Mouse (Mus musculus): ENCODE results near the gene Stard13. TPM values are rescaled to one million over a fixed set of nuclear protein-coding genes. Genes with fewer than 3 reads are reported as not detected.

Stard13 gene
- polyA plus RNA-seq, 1 experiment from 2014 or later, result 10.9 TPM

GRCm38 (mm10) chr5:151059352-151059751 is 174.3 kb downstream of the Stard13 start:
- no peak for ATAC-seq (ENCODE audit: low FRiP score, low read depth)
- Histone ChIP-seq H3K9ac (no peak overlapping the region), H3K4me2 (replicated peaks) (no peak overlapping the region), H3K4me3 (no peak overlapping the region), H3K27me3 (no peaks in the 10 kb centered on the region), H3K9me3 (peaks cover 6% of the 10 kb centered on the region; the same call in 1 of the 2 replicates), H3K36me3 (peaks cover 36% of the 10 kb centered on the region), H3K4me1 (peaks cover 34% of the 10 kb centered on the region), H3K27ac (no peak overlapping the region)
- 83% methylated on average over 10 of the region's 10 CpGs for WGBS

DNA sequence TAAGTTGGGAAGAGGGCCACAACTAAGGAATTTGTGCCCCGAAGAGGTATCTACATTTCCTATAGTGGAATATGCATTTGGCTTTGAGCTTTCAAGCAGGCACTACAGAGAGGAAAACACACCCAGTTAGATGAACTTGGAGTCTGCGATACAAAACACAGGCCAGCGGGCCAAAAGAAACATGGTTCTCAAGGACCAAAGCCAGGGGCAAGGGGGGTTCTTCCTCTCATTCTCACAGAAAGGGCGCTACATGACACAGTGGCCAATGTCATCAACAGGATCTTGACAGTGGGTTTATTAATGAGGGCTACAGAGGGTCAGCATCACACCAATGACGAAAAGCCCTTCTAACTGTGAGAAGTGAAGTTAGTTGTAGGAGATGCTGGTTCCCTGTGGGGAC is 175.9 kb downstream of the Stard13 start:
- WGBS, result 86% methylated on average over 5 of the region's 5 CpGs

GRCm38 (mm10) chr5:151056920-151057294 is 176.7 kb downstream of the Stard13 start:
- H3K4me1 ChIP-seq, result peaks cover 39% of the 10 kb centered on the region
- H3K9ac ChIP-seq, result no peak overlapping the region
- H3K27ac ChIP-seq, result no peak overlapping the region; the same call in 1 of the 2 replicates
- H3K4me2 ChIP-seq (replicated peaks), result no peak overlapping the region
- no peaks in the 10 kb centered on the region for H3K27me3 ChIP-seq
- WGBS, result 71% methylated on average over 6 of the region's 6 CpGs
- peaks cover 28% of the 10 kb centered on the region for H3K36me3 ChIP-seq
- H3K4me3 ChIP-seq, result no peak overlapping the region
- H3K9me3 ChIP-seq, result peaks cover 6% of the 10 kb centered on the region; the same call in 1 of the 2 replicates
- no peak for ATAC-seq (ENCODE audit: low FRiP score, low read depth)

More for the DNA sequence above, 175.9 kb downstream of the Stard13 start:
- Histone ChIP-seq H3K27me3 (no peaks in the 10 kb centered on the region), H3K27ac (no peak overlapping the region), H3K36me3 (peaks cover 30% of the 10 kb centered on the region), H3K4me1 (peaks cover 39% of the 10 kb centered on the region), H3K9me3 (peaks cover 6% of the 10 kb centered on the region; the same call in 1 of the 2 replicates), H3K9ac (no peak overlapping the region), H3K4me2 (replicated peaks) (no peak overlapping the region), H3K4me3 (no peak overlapping the region)
- ATAC-seq (ENCODE audit: low FRiP score, low read depth), result no peak

DNA sequence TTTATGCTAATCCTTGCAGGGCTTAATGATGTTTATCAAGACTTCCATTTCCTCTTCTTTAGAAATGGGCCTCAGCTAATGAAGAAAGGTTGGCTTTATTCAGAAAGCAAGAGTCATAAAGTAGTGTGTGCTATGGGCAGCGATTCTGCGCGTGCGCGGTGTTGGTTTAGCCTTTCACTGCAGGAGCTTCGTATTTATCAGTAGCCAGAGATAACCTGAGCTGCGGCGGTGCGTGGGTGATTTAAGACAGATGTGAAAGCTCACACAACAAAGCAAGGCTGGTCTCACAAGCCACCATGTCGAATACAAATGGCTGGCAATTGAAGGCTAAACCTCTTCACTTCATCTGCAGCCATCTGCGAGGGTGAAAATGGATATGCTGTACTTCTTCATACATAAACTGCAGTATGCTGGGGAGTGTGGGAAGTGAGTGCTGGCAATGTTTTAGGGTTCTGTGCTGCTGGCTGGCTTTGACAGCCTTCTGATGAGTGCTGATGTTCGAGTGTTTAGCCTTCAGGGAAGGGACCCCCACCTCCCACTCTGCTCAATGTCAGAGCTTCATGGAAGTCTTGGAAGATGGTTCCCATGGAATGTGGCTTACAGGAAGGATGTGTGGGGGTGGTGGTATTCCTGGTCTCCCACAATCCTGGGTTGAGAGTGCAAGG is 177.2 kb downstream of the Stard13 start:
- H3K27me3 ChIP-seq, result no peaks in the 10 kb centered on the region
- no peak overlapping the region for H3K9ac ChIP-seq
- WGBS, result 41% methylated on average over 12 of the region's 12 CpGs
- no peak overlapping the region for H3K27ac ChIP-seq
- no peak for ATAC-seq (ENCODE audit: low FRiP score, low read depth)
- no peak overlapping the region for H3K4me3 ChIP-seq
- peaks cover 26% of the 10 kb centered on the region for H3K36me3 ChIP-seq
- peaks cover 4% of the 10 kb centered on the region; the same call in 1 of the 2 replicates for H3K9me3 ChIP-seq
- H3K4me1 ChIP-seq, result peaks cover 39% of the 10 kb centered on the region
- no peak overlapping the region for H3K4me2 ChIP-seq (replicated peaks)

- H3K9ac ChIP-seq, result no peak overlapping the region
- H3K36me3 ChIP-seq, result peaks cover 35% of the 10 kb centered on the region
- WGBS, result 93% methylated on average over 11 of the region's 11 CpGs
- no peak for ATAC-seq (ENCODE audit: low FRiP score, low read depth)
- peaks cover 36% of the 10 kb centered on the region for H3K4me1 ChIP-seq
- no peak overlapping the region for H3K4me2 ChIP-seq (replicated peaks)
- no peak overlapping the region for H3K27ac ChIP-seq
- H3K4me3 ChIP-seq, result no peak overlapping the region
- no peaks in the 10 kb centered on the region for H3K27me3 ChIP-seq
- H3K9me3 ChIP-seq, result peaks cover 4% of the 10 kb centered on the region; the same call in 1 of the 2 replicates
Measured at GRCm38 (mm10) chr5:151055426-151056090, 178.1 kb downstream of the Stard13 start.

GRCm38 (mm10) chr5:151054743-151055114 is 178.9 kb downstream of the Stard13 start:
- Histone ChIP-seq H3K27ac (no peak overlapping the region; the same call in 1 of the 2 replicates), H3K9ac (no peak overlapping the region), H3K9me3 (peaks cover 4% of the 10 kb centered on the region; the same call in 1 of the 2 replicates), H3K4me2 (replicated peaks) (no peak overlapping the region), H3K4me3 (no peak overlapping the region), H3K4me1 (peaks cover 31% of the 10 kb centered on the region; the same call in 1 of the 2 replicates), H3K36me3 (peaks cover 36% of the 10 kb centered on the region), H3K27me3 (no peaks in the 10 kb centered on the region)
- no peak for ATAC-seq (ENCODE audit: low FRiP score, low read depth)
- 57% methylated on average over 4 of the region's 4 CpGs for WGBS

- peak; percentile 57; the same call in 1 of the 2 replicates for ATAC-seq (ENCODE audit: low FRiP score, low read depth)
- Histone ChIP-seq H3K9ac (no peak overlapping the region), H3K4me2 (replicated peaks) (no peak overlapping the region), H3K27ac (no peak overlapping the region), H3K4me1 (peaks cover 31% of the 10 kb centered on the region; the same call in 1 of the 2 replicates), H3K4me3 (no peak overlapping the region), H3K9me3 (peaks cover 4% of the 10 kb centered on the region; the same call in 1 of the 2 replicates), H3K27me3 (no peaks in the 10 kb centered on the region), H3K36me3 (peaks cover 32% of the 10 kb centered on the region)
- WGBS, result 38% methylated on average over 7 of the region's 7 CpGs
Measured at GRCm38 (mm10) chr5:151054100-151054742, 179.4 kb downstream of the Stard13 start.

- 75% methylated on average over 5 of the region's 5 CpGs for WGBS
- no peak for ATAC-seq (ENCODE audit: low FRiP score, low read depth)
Measured at GRCm38 (mm10) chr5:151053190-151053589, 180.4 kb downstream of the Stard13 start.

DNA sequence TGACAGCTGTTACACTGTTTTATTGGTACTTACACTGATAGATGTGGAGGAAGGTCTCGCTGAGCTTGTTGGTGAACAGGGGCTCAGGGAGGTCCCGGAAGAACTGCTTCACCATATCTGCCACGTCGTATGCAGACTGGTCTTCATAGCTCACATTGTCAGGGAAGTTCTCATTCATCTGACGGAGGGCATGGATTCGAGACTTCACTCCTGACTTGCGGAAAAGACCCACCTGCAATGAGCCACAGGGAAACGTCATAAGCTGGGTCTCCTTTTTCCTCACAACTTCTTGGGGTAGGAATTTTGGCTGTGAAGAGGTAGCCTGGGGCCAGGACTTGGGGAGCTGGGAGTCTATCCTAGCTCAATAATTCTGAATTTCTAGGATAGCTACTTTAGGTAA is 181.3 kb downstream of the Stard13 start:
- Histone ChIP-seq H3K27me3 (no peaks in the 10 kb centered on the region), H3K4me2 (replicated peaks) (no peak overlapping the region), H3K4me3 (no peak overlapping the region), H3K9me3 (peaks cover 4% of the 10 kb centered on the region; the same call in 1 of the 2 replicates), H3K27ac (no peak overlapping the region), H3K4me1 (peaks cover 38% of the 10 kb centered on the region), H3K9ac (no peak overlapping the region), H3K36me3 (peaks cover 27% of the 10 kb centered on the region)
- WGBS, result 93% methylated on average over 8 of the region's 8 CpGs
- no peak for ATAC-seq (ENCODE audit: low FRiP score, low read depth)

More at GRCm38 (mm10) chr5:151053190-151053589, 180.4 kb downstream of the Stard13 start:
- Histone ChIP-seq H3K9me3 (peaks cover 4% of the 10 kb centered on the region; the same call in 1 of the 2 replicates), H3K4me3 (no peak overlapping the region), H3K9ac (no peak overlapping the region), H3K27me3 (no peaks in the 10 kb centered on the region), H3K36me3 (peaks cover 27% of the 10 kb centered on the region), H3K4me1 (peaks cover 34% of the 10 kb centered on the region), H3K4me2 (replicated peaks) (no peak overlapping the region), H3K27ac (no peak overlapping the region)

DNA sequence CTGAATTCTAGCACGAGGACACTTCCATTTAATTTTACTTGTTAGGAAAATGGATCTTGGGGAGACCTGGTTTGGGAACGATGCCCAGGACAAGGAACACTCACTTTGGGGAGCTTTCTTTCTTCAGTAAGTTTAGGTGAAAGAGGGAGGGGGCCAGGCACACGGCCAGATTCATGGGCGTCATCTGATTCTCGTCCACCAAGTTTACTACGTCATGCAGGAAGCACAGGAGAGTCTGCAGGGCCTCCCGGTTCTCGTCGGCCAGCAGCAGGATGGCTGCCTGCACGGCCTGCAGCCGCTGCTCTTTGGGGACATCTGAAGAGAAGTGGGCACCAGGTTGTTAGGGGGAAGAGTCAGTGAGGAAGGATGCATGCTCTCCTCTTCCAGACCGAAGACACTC is 186.1 kb downstream of the Stard13 start:
- H3K27me3 ChIP-seq, result no peaks in the 10 kb centered on the region
- H3K9ac ChIP-seq, result no peak overlapping the region
- H3K27ac ChIP-seq, result peak overlapping the region; percentile 79
- H3K9me3 ChIP-seq, result peaks cover 4% of the 10 kb centered on the region; the same call in 1 of the 2 replicates
- peaks cover 34% of the 10 kb centered on the region for H3K36me3 ChIP-seq
- H3K4me2 ChIP-seq (replicated peaks), result peak overlapping the region; percentile 27
- peaks cover 20% of the 10 kb centered on the region for H3K4me1 ChIP-seq
- H3K4me3 ChIP-seq, result no peak overlapping the region
- 0 out of 2 replicates have a peak, but pooled peaks have one; percentile 59 for ATAC-seq (ENCODE audit: low FRiP score, low read depth)
- WGBS, result 34% methylated on average over 12 of the region's 12 CpGs

- ATAC-seq (ENCODE audit: low FRiP score, low read depth), result peak; percentile 75; the same call in 1 of the 2 replicates
- Histone ChIP-seq H3K27ac (peak overlapping the region; percentile 79; the same call in 1 of the 2 replicates), H3K4me2 (replicated peaks) (no peak overlapping the region), H3K9ac (no peak overlapping the region), H3K36me3 (peaks cover 33% of the 10 kb centered on the region), H3K27me3 (no peaks in the 10 kb centered on the region), H3K4me1 (peaks cover 20% of the 10 kb centered on the region), H3K9me3 (peaks cover under 1% of the 10 kb centered on the region; the same call in 1 of the 2 replicates), H3K4me3 (no peak overlapping the region)
- 13% methylated on average over 7 of the region's 7 CpGs for WGBS
Measured at GRCm38 (mm10) chr5:151046917-151047316, 186.7 kb downstream of the Stard13 start.

- WGBS, result 92% methylated on average over 6 of the region's 6 CpGs
- Histone ChIP-seq H3K36me3 (peaks cover 35% of the 10 kb centered on the region), H3K9me3 (no peaks in the 10 kb centered on the region), H3K4me1 (peaks cover 20% of the 10 kb centered on the region), H3K4me3 (no peak overlapping the region), H3K27me3 (no peaks in the 10 kb centered on the region), H3K27ac (0 out of 2 replicates have a peak overlapping the region, but pooled peaks have one; percentile 79), H3K9ac (no peak overlapping the region), H3K4me2 (replicated peaks) (no peak overlapping the region)
- no peak for ATAC-seq (ENCODE audit: low FRiP score, low read depth)
Measured at GRCm38 (mm10) chr5:151046131-151046530, 187.5 kb downstream of the Stard13 start.
